Mouse (Mus musculus) layer of hippocampus, postnatal 36 days (tissue): ENCODE results near the gene Gpsm1. TPM values are rescaled to one million over a fixed set of nuclear protein-coding genes. Genes with fewer than 3 reads are reported as not detected.
A peak's percentile ranks its signal among the peaks of the same experiment; 100 is the strongest.

Experiments used
- DNase-seq, 2 experiments: peaks; one replicate each; pipeline ENCODE4 v3.0.0; 2022
- total RNA-seq, 2 experiments: library from RNA; stranded (reverse); gene quantifications; 2 replicates each; pipeline ENCODE4 v1.2.3; 2021

Gene Gpsm1
- total RNA-seq, result 10 to 100 TPM; 34.5 to 41.8 TPM

- peak; percentile 70 to 72 for DNase-seq
Observed at GRCm38 (mm10) chr2:26315072-26315924, at the start of gene Gpsm1. TSS of gene Gpsm1 (plus strand) at chr2:26315515.

GRCm38 (mm10) chr2:26266066-26266742 lies 49.1 kb upstream of the Gpsm1 start:
- DNase-seq, result no peak

- DNase-seq, result no peak
Observed at GRCm38 (mm10) chr2:26268216-26268615, 47.1 kb upstream of the Gpsm1 start.

- peak; percentile 17 to 54 for DNase-seq
Observed at GRCm38 (mm10) chr2:26273611-26274010, 41.7 kb upstream of the Gpsm1 start.

GRCm38 (mm10) chr2:26279712-26280111 lies 35.6 kb upstream of the Gpsm1 start:
- DNase-seq, result no peak

- no peak for DNase-seq
Observed at GRCm38 (mm10) chr2:26280594-26280993, 34.7 kb upstream of the Gpsm1 start.

GRCm38 (mm10) chr2:26285804-26286203 lies 29.5 kb upstream of the Gpsm1 start:
- DNase-seq, result no peak

- DNase-seq, result no peak
Observed at GRCm38 (mm10) chr2:26286391-26286790, 28.9 kb upstream of the Gpsm1 start.

GRCm38 (mm10) chr2:26290133-26290532 lies 25.2 kb upstream of the Gpsm1 start:
- no peak for DNase-seq

GRCm38 (mm10) chr2:26294457-26294856 lies 20.9 kb upstream of the Gpsm1 start, which contains the start of gene Ccdc187:
TSS of gene Ccdc187 (minus strand) at chr2:26294557.
- DNase-seq, result no peak

- peak; percentile 81 to 82 for DNase-seq
Observed at GRCm38 (mm10) chr2:26296606-26297195, 18.6 kb upstream of the Gpsm1 start.

GRCm38 (mm10) chr2:26298208-26298855 lies 17.0 kb upstream of the Gpsm1 start:
- peak; percentile 63 to 70 for DNase-seq

GRCm38 (mm10) chr2:26298856-26299230 lies 16.5 kb upstream of the Gpsm1 start:
- no peak for DNase-seq

GRCm38 (mm10) chr2:26299336-26299735 lies 16.0 kb upstream of the Gpsm1 start:
- DNase-seq, result no peak

GRCm38 (mm10) chr2:26300161-26300807 lies 15.0 kb upstream of the Gpsm1 start:
- DNase-seq, result peak in 1 of 2 experiments; percentile 22

- peak; percentile 86 for DNase-seq
Observed at GRCm38 (mm10) chr2:26300808-26301174, 14.5 kb upstream of the Gpsm1 start.

GRCm38 (mm10) chr2:26302005-26302503 lies 13.3 kb upstream of the Gpsm1 start:
- DNase-seq, result no peak

GRCm38 (mm10) chr2:26304711-26305110 lies 10.6 kb upstream of the Gpsm1 start:
- no peak for DNase-seq

GRCm38 (mm10) chr2:26305555-26305954 lies 9.8 kb upstream of the Gpsm1 start:
- no peak for DNase-seq

- DNase-seq, result no peak
Observed at GRCm38 (mm10) chr2:26306702-26307101, 8.6 kb upstream of the Gpsm1 start.

- DNase-seq, result no peak
Observed at GRCm38 (mm10) chr2:26309739-26310138, 5.6 kb upstream of the Gpsm1 start.

GRCm38 (mm10) chr2:26311936-26312335 lies 3.4 kb upstream of the Gpsm1 start:
- DNase-seq, result no peak
